Mouse (Mus musculus): Measurements from ENCODE around the gene Cplane1.

- TF ChIP-seq RCOR1 (IDR thresholded peaks at IDR 0.05; ENCODE audit: low read depth, low read length) (no peak), ETS1 (IDR thresholded peaks at IDR 0.05; ENCODE audit: low read depth, low read length) (no peak), CTCF (IDR thresholded peaks at IDR 0.05 in 2 of 3, conservative IDR thresholded peaks at IDR 0.05 in 1 of 3; ENCODE audit: control insufficient read depth in 1 of 3, insufficient read depth in 1 of 3, low read depth in 2 of 3, low read length in 3 of 3, poor library complexity in 1 of 3, severe bottlenecking in 1 of 3) (no peak), MAFK (IDR thresholded peaks at IDR 0.05; ENCODE audit: borderline replicate concordance, low read depth, low read length) (no peak), EP300 (IDR thresholded peaks at IDR 0.05; ENCODE audit: low read depth in 1 of 2, low read length in 2 of 2) (no peak), CHD2 (IDR thresholded peaks at IDR 0.05; ENCODE audit: low read length) (no peak), RAD21 (IDR thresholded peaks at IDR 0.05; ENCODE audit: low read depth, low read length) (no peak; the same call in 1 of the 2 replicates), POLR2A (IDR thresholded peaks at IDR 0.05; ENCODE audit: control insufficient read depth in 1 of 2, insufficient read depth in 1 of 2, low read depth in 1 of 2, low read length in 2 of 2, poor library complexity in 1 of 2) (no peak), GATA1 (IDR thresholded peaks at IDR 0.05; ENCODE audit: low read depth, low read length) (no peak), USF2 (IDR thresholded peaks at IDR 0.05; ENCODE audit: borderline replicate concordance in 1 of 2, insufficient read depth in 1 of 2, low read depth in 1 of 2, low read length in 2 of 2) (no peak), JUND (IDR thresholded peaks at IDR 0.05; ENCODE audit: low read depth, low read length) (no peak), NELFE (IDR thresholded peaks at IDR 0.05; ENCODE audit: low read depth, low read length) (no peak)
Measured at GRCm38 (mm10) chr15:8294150-8294549, 125.2 kb downstream of the Cplane1 start.

Data from MEL (cell line).